Mouse (Mus musculus): Measurements from ENCODE around the gene Tbce. TPM values are rescaled to one million over a fixed set of nuclear protein-coding genes. Genes with fewer than 3 reads are reported as not detected.
A peak's percentile ranks its signal among the peaks of the same experiment; 100 is the strongest.

Gene Tbce
- total and polyA plus RNA-seq, 3 experiments = 27.2 to 82.1 (median 54.4) TPM

DNA sequence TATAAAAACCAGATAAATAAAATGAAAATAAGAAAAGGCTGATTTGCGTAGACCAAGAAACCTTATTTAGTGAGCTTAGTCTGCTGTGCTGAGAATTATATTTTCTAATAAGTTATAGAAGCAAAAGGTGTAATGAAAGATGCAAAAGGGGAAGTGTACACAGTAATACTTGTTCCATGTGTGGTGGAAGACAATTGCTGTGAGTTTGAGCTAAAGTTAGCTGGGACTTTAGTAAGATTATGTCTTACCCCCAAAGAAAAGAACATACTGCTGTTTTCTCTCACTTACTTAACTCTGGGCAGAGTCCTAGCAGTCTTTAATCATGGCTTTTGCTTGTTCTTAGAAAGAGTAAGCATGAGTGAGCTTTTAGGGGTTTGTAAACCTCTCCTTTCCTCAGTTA lies 34.9 kb upstream of the Tbce start:
- Histone ChIP-seq H3K4me3 (replicated peaks in 1 of 3; ENCODE audit: low read depth in 2 of 3, low read length in 2 of 3, poor library complexity in 1 of 3) (no peak overlapping the region), H3K27me3 (replicated peaks) (no peaks in the 10 kb centered on the region), H3K9me3 (replicated peaks; ENCODE audit: low read length) (no peaks in the 10 kb centered on the region), H3K4me2 (ENCODE audit: insufficient read depth, low read depth, poor library complexity, severe bottlenecking) (no peak overlapping the region), H3K4me1 (ENCODE audit: control insufficient read depth in 1 of 2, insufficient read depth in 2 of 2) (peaks cover 3 to 26% of the 10 kb centered on the region in 2 experiments; a peak in 3 of 4 replicates), H3K9ac (ENCODE audit: insufficient read depth, low read depth) (no peak overlapping the region), H3K27ac (ENCODE audit: insufficient read depth, low read depth) (no peak overlapping the region), H3K36me3 (replicated peaks in 1 of 2; ENCODE audit: control insufficient read depth in 1 of 2, insufficient read depth in 1 of 2, low read length in 1 of 2) (peaks cover 3 to 24% of the 10 kb centered on the region in 2 experiments), H3K79me2 (replicated peaks; ENCODE audit: control insufficient read depth, extremely low read depth, insufficient read depth, poor library complexity, severe bottlenecking) (peaks cover 46% of the 10 kb centered on the region)
- in situ Hi-C loops (cut with MboI; ENCODE audit: low pct_ligation_motif_present, low pct_unique_long_range_greater_than_20kb, low sequenced_read_pairs) = no loop called here
- dilution Hi-C loops (cut with MboI; ENCODE audit: extremely low pct_ligation_motif_present, extremely low pct_unique_long_range_greater_than_20kb, low sequenced_read_pairs) = no loop called here
- DNase-seq (ENCODE audit: extremely low read depth) = no peak
- TF ChIP-seq EP300 (IDR thresholded peaks at IDR 0.05; ENCODE audit: low read length) (peak; percentile 36), USF2 (conservative IDR thresholded peaks at IDR 0.05; ENCODE audit: low read depth, low read length) (no peak)

DNA sequence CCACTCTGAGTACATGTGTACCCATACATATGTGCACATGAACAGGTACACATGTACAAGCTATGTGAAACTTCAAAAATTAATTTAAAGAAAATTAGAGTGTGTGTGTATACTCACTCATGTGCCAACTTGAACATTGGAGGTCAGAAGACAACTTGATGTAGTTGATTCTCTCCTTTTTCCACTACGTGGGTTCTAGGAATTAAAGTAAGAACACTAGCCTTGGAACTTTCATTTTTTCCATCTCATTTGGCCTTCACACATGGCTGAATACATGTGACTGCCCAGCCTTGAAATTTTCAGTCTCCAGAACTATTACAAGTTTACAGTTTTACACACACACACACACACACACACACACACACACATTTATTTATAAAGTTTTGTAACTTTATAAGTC lies 29.9 kb upstream of the Tbce start:
- Histone ChIP-seq H3K4me3 (replicated peaks in 1 of 3; ENCODE audit: low read depth in 2 of 3, low read length in 2 of 3, poor library complexity in 1 of 3) (no peak overlapping the region), H3K9me3 (replicated peaks; ENCODE audit: low read length) (no peaks in the 10 kb centered on the region), H3K4me2 (ENCODE audit: insufficient read depth, low read depth, poor library complexity, severe bottlenecking) (no peak overlapping the region), H3K9ac (ENCODE audit: insufficient read depth, low read depth) (no peak overlapping the region), H3K4me1 (ENCODE audit: control insufficient read depth in 1 of 2, insufficient read depth in 2 of 2) (peaks cover 6 to 48% of the 10 kb centered on the region in 2 experiments; a peak in 3 of 4 replicates), H3K36me3 (replicated peaks in 1 of 2; ENCODE audit: control insufficient read depth in 1 of 2, insufficient read depth in 1 of 2, low read length in 1 of 2) (peaks cover 3 to 28% of the 10 kb centered on the region in 2 experiments), H3K27me3 (replicated peaks) (no peaks in the 10 kb centered on the region), H3K79me2 (replicated peaks; ENCODE audit: control insufficient read depth, extremely low read depth, insufficient read depth, poor library complexity, severe bottlenecking) (peaks cover 60% of the 10 kb centered on the region), H3K27ac (ENCODE audit: insufficient read depth, low read depth) (no peak overlapping the region)
- no peak for TF ChIP-seq MAX (IDR thresholded peaks at IDR 0.05; ENCODE audit: low read length)
- no peak for TF ChIP-seq JUND (conservative IDR thresholded peaks at IDR 0.05; ENCODE audit: low read depth, low read length)
- TF ChIP-seq IRF4 (IDR thresholded peaks at IDR 0.05; ENCODE audit: low read depth, low read length) = no peak
- TF ChIP-seq RCOR1 (conservative IDR thresholded peaks at IDR 0.05; ENCODE audit: low read depth, low read length) = no peak
- no peak for TF ChIP-seq CTCF (conservative IDR thresholded peaks at IDR 0.05 in 1 of 2, IDR thresholded peaks at IDR 0.05 in 1 of 2; ENCODE audit: low read depth in 2 of 2, low read length in 2 of 2)
- peak; percentile 60 for TF ChIP-seq ETS1 (conservative IDR thresholded peaks at IDR 0.05; ENCODE audit: low read depth, low read length)
- no peak for TF ChIP-seq NRF1 (IDR thresholded peaks at IDR 0.05; ENCODE audit: low read depth, low read length)
- TF ChIP-seq GABPA (IDR thresholded peaks at IDR 0.05; ENCODE audit: insufficient replicate concordance, low read depth, low read length) = no peak
- no peak for TF ChIP-seq UBTF (IDR thresholded peaks at IDR 0.05; ENCODE audit: low read depth, low read length)
- no peak for TF ChIP-seq ZC3H11A (IDR thresholded peaks at IDR 0.05; ENCODE audit: low read depth, low read length)
- TF ChIP-seq SIN3A (IDR thresholded peaks at IDR 0.05; ENCODE audit: low read length) = no peak
- no peak for TF ChIP-seq JUN (IDR thresholded peaks at IDR 0.05; ENCODE audit: insufficient read depth, low read depth, low read length)
- TF ChIP-seq POLR2A (IDR thresholded peaks at IDR 0.05; ENCODE audit: low read depth, low read length) = no peak
- no peak for TF ChIP-seq ZMIZ1 (IDR thresholded peaks at IDR 0.05; ENCODE audit: low read depth, low read length)
- TF ChIP-seq CHD2 (IDR thresholded peaks at IDR 0.05; ENCODE audit: low read length) = no peak
- TF ChIP-seq EP300 (IDR thresholded peaks at IDR 0.05; ENCODE audit: low read length) = peak; percentile 59
- no peak for TF ChIP-seq SMC3 (IDR thresholded peaks at IDR 0.05; ENCODE audit: low read depth, low read length)
- TF ChIP-seq USF2 (conservative IDR thresholded peaks at IDR 0.05; ENCODE audit: low read depth, low read length) = no peak
- no peak for TF ChIP-seq USF1 (IDR thresholded peaks at IDR 0.05; ENCODE audit: low read depth, low read length)
- TF ChIP-seq MYC (IDR thresholded peaks at IDR 0.05; ENCODE audit: low read depth, low read length) = 0 out of 2 replicates have a peak, but pooled peaks have one; percentile 15
- no peak for TF ChIP-seq KAT2A (IDR thresholded peaks at IDR 0.05; ENCODE audit: insufficient replicate concordance, low read length)
- TF ChIP-seq BHLHE40 (IDR thresholded peaks at IDR 0.05; ENCODE audit: low read depth, low read length) = peak; percentile 46; the same call in 1 of the 2 replicates
- no peak for TF ChIP-seq PAX5 (IDR thresholded peaks at IDR 0.05; ENCODE audit: low read length)
- no peak for TF ChIP-seq ZNF384 (IDR thresholded peaks at IDR 0.05; ENCODE audit: low read depth, low read length)
- no peak for TF ChIP-seq HCFC1 (IDR thresholded peaks at IDR 0.05; ENCODE audit: low read depth, low read length)
- TF ChIP-seq MAZ (IDR thresholded peaks at IDR 0.05; ENCODE audit: low read depth, low read length) = no peak
- TF ChIP-seq TCF12 (IDR thresholded peaks at IDR 0.05; ENCODE audit: low read depth, low read length) = no peak
- no peak for TF ChIP-seq ZKSCAN1 (IDR thresholded peaks at IDR 0.05; ENCODE audit: borderline replicate concordance, low read depth, low read length)
- TF ChIP-seq MEF2A (IDR thresholded peaks at IDR 0.05; ENCODE audit: borderline replicate concordance, low read depth, low read length) = no peak
- no peak for TF ChIP-seq TBP (conservative IDR thresholded peaks at IDR 0.05; ENCODE audit: low read depth, low read length)
- no peak for TF ChIP-seq CHD1 (IDR thresholded peaks at IDR 0.05; ENCODE audit: low read depth, low read length)
- in situ Hi-C loops (cut with MboI; ENCODE audit: low pct_ligation_motif_present, low pct_unique_long_range_greater_than_20kb, low sequenced_read_pairs) (no loop called here), dilution Hi-C loops (cut with MboI; ENCODE audit: extremely low pct_ligation_motif_present, extremely low pct_unique_long_range_greater_than_20kb, low sequenced_read_pairs) (no loop called here)
- DNase-seq (ENCODE audit: extremely low read depth) = peak; percentile 29
